In the genomic region with DNA sequence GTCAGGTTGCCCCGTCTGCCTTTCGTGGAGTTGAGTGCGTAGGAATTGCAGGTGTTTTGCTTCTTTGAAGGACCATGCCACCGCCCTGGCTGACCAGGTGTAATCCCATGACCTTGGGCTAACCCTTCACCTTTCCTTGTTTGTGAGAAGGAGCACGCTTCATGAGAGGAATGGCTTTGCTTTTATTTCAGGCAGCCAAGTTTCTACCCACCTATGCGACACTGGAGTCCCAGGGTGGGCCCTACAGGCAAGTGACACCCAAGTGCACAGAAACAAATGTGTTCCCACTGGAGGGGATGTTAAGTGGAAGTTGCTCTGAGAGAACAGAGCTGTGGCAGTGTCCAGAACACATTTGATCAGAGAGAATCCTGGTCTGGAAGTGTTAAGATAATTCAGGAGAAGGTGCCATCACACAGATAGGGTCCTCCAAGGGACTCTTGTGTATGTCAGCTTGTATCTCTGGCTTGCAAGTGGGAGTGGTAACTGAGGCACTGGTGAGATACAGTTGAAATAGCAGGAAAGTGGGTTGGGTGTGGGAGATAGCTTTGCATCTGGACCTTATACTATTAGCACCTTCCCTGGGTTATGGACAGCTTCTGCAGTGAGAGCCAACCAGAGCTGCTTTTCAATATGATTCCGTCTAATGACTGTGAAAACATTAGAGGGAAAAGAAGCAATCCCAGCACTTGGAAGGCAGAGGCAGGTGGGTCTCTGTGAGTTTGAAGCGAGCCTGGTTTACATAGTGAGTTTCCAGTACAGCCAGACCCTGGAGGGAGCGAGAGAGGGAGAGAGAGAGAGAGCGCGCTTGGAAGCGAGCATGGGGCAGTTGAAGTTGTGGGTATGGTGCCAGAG, we compare ENCODE assay signal across 8 mouse cellular contexts. TPM values are rescaled to one million over a fixed set of nuclear protein-coding genes. Genes with fewer than 3 reads are reported as not detected.
DNase-seq lines count a peak whose midpoint lies in the region; ATAC-seq and TF ChIP-seq lines count a peak whose summit lies in the region.

No protein-coding gene starts in this region.

- DNase-seq in gastrocnemius, adult 2 months: no peak
- DNase-seq in gastrocnemius, adult 8-10 months (ENCODE audit: low spot score in 2 of 2): no peak
- peak; percentile 90 for DNase-seq in c-Kit-positive CD71-positive TER-119-positive erythroid progenitor cells, embryonic 14.5 days (ENCODE audit: low spot score)
- DNase-seq in intestine, embryonic 14.5 days (ENCODE audit: low spot score): no peak
- DNase-seq in midbrain, embryonic 10.5 days (ENCODE audit: low spot score): no peak
- no peak for DNase-seq in cerebellum, adult 18-20 months
- no peak for DNase-seq in testis, postnatal 10 days (ENCODE audit: low spot score)
- no peak for DNase-seq in adipocyte (ENCODE audit: low spot score)

- H3K27me3 ChIP-seq in intestine, embryonic 14.5 days (replicated peaks; ENCODE audit: control insufficient read depth, insufficient read depth, low read length): no peaks in the 10 kb centered on the region
- no peaks in the 10 kb centered on the region for H3K27me3 ChIP-seq in midbrain, embryonic 10.5 days (ENCODE audit: low read depth, poor library complexity, severe bottlenecking)

- peak overlapping the region; percentile 86 for H3K4me3 ChIP-seq in gastrocnemius, adult 2 months
- H3K4me3 ChIP-seq in intestine, embryonic 14.5 days (ENCODE audit: low read depth, low read length): peak overlapping the region; percentile 64
- H3K4me3 ChIP-seq in midbrain, embryonic 10.5 days: peak overlapping the region; percentile 83

- H3K4me2 ChIP-seq in intestine, embryonic 14.5 days (ENCODE audit: low read length): peak overlapping the region; percentile 96

- ATAC-seq in intestine, embryonic 14.5 days (replicated peaks; ENCODE audit: low FRiP score, low TSS enrichment, low read depth): no peak

- H3K4me1 ChIP-seq in intestine, embryonic 14.5 days (replicated peaks; ENCODE audit: control insufficient read depth, insufficient read depth, low read length): peaks cover 15% of the 10 kb centered on the region
- H3K4me1 ChIP-seq in midbrain, embryonic 10.5 days: peaks cover 27% of the 10 kb centered on the region

- intact Hi-C loops in gastrocnemius, adult 2 months (cut with DNase I): no loop called here

- 54% methylated on average over 12 of the region's 12 CpGs for WGBS in intestine, embryonic 14.5 days
- WGBS in midbrain, embryonic 10.5 days: 61% methylated on average over 12 of the region's 12 CpGs

- no peaks in the 10 kb centered on the region for H3K9me3 ChIP-seq in intestine, embryonic 14.5 days (ENCODE audit: control insufficient read depth, low read length)
- no peaks in the 10 kb centered on the region for H3K9me3 ChIP-seq in midbrain, embryonic 10.5 days (replicated peaks)

- H3K36me3 ChIP-seq in intestine, embryonic 14.5 days (ENCODE audit: control insufficient read depth, insufficient read depth, low read length): peaks cover 29% of the 10 kb centered on the region
- peaks cover 35% of the 10 kb centered on the region for H3K36me3 ChIP-seq in midbrain, embryonic 10.5 days

- H3K27ac ChIP-seq in gastrocnemius, adult 2 months: peak overlapping the region; percentile 86
- H3K27ac ChIP-seq in intestine, embryonic 14.5 days (ENCODE audit: low read depth): no peak overlapping the region
- H3K27ac ChIP-seq in midbrain, embryonic 10.5 days (replicated peaks): peak overlapping the region; percentile 94

- no peak for TF ChIP-seq CTCF in gastrocnemius, adult 2 months (IDR thresholded peaks at IDR 0.05)

- H3K9ac ChIP-seq in intestine, embryonic 14.5 days (ENCODE audit: low read length): peak overlapping the region; percentile 79

RNA-seq across cellular contexts. Expression of gene Ptdss2, which starts 9.9 kb away (rescaled TPM):
- total RNA-seq in gastrocnemius, adult 2 months (2021): 10 to 100 TPM; 19.5 to 20.5 TPM
- total RNA-seq in gastrocnemius, adult 8-10 months (2022): 10 to 100 TPM; 18.6 to 26.4 (median 22.0) TPM
- polyA plus RNA-seq in intestine, embryonic 14.5 days (2014; fragmentation: Nextera tagmentation; extraction: Ambion mirVana): 62.6 and 63.9 TPM in 2 replicates
- 86.5 and 94.7 TPM in 2 replicates for polyA plus RNA-seq in midbrain, embryonic 10.5 days (2016; fragmentation: Nextera tagmentation; extraction: Ambion mirVana)

RNA-seq across cellular contexts. Expression of gene Ano9, which starts 14.5 kb away (rescaled TPM):
- not detected for total RNA-seq in gastrocnemius, adult 2 months (2021)
- total RNA-seq in gastrocnemius, adult 8-10 months (2022): not detected
- 18.5 and 20.3 TPM in 2 replicates for polyA plus RNA-seq in intestine, embryonic 14.5 days (2014; fragmentation: Nextera tagmentation; extraction: Ambion mirVana)
- 0.07 and 0.16 TPM in 2 replicates for polyA plus RNA-seq in midbrain, embryonic 10.5 days (2016; fragmentation: Nextera tagmentation; extraction: Ambion mirVana)

RNA-seq across cellular contexts. Expression of gene Sigirr, which starts 31.8 kb away (rescaled TPM):
- 1 to 10 TPM; 1.7 TPM for total RNA-seq in gastrocnemius, adult 2 months (2021)
- 1 to 10 TPM; 1.4 to 1.6 (median 1.5) TPM for total RNA-seq in gastrocnemius, adult 8-10 months (2022)
- 10.6 and 11.2 TPM in 2 replicates for polyA plus RNA-seq in intestine, embryonic 14.5 days (2014; fragmentation: Nextera tagmentation; extraction: Ambion mirVana)
- 2.3 and 2.5 TPM in 2 replicates for polyA plus RNA-seq in midbrain, embryonic 10.5 days (2016; fragmentation: Nextera tagmentation; extraction: Ambion mirVana)

RNA-seq across cellular contexts. Expression of gene Rnh1, which starts 40.5 kb away (rescaled TPM):
- 10 to 100 TPM; 46.5 to 50.9 TPM for total RNA-seq in gastrocnemius, adult 2 months (2021)
- 10 to 100 TPM; 51.3 to 63.6 (median 53.6) TPM for total RNA-seq in gastrocnemius, adult 8-10 months (2022)
- polyA plus RNA-seq in intestine, embryonic 14.5 days (2014; fragmentation: Nextera tagmentation; extraction: Ambion mirVana): 121 and 123 TPM in 2 replicates
- polyA plus RNA-seq in midbrain, embryonic 10.5 days (2016; fragmentation: Nextera tagmentation; extraction: Ambion mirVana): 64.5 and 66.6 TPM in 2 replicates

RNA-seq across cellular contexts. Expression of gene Pkp3, which starts 54.1 kb away (rescaled TPM):
- total RNA-seq in gastrocnemius, adult 2 months (2021): not detected
- total RNA-seq in gastrocnemius, adult 8-10 months (2022): not detected
- polyA plus RNA-seq in intestine, embryonic 14.5 days (2014; fragmentation: Nextera tagmentation; extraction: Ambion mirVana): 11.6 and 14.7 TPM in 2 replicates
- polyA plus RNA-seq in midbrain, embryonic 10.5 days (2016; fragmentation: Nextera tagmentation; extraction: Ambion mirVana): 1.8 and 2.0 TPM in 2 replicates
